Mouse (Mus musculus): ENCODE results near the gene Mepce.

DNA sequence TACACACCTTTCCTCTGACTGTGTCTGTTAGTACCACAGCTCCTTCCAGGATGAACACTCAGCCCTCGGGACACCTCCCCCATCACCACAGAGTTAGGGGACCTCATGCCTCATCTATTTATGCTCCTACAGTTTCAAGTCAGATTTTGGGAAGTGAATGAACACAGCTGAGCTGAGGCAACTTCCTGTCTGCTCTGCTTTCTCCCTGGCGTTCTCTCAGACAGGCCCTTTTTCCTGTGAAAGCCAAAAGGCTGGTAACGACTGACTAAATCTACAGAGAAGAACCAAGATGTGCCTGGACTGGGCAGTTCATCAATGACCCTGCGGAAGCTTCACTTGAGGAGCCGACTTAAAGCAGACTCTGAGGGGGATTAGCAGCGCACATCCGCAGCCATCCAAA is 42.8 kb upstream of the Mepce start:
- TF ChIP-seq POLR2A (IDR thresholded peaks at IDR 0.05; ENCODE audit: borderline replicate concordance, insufficient read depth, low read length) (no peak), CTCF (IDR thresholded peaks at IDR 0.05; ENCODE audit: borderline replicate concordance, insufficient read depth, low read depth, low read length) (no peak)

Data from cerebellum, adult 2 months (tissue).